Comparison of ENCODE assay signal across 10 mouse cellular contexts in genomic region chr1:125755335-125755996, GRCm38 (mm10).
DNase-seq lines count a peak whose midpoint lies in the region; ATAC-seq lines count a peak whose summit lies in the region.
"Had no signal": no experiment of that assay in that cellular context is flagged by ENCODE, and none has a peak within 500 bp of the region (broad histone marks: within the 10 kb centered on the region; RNA-seq: fewer than 3 reads in every experiment).

No protein-coding gene starts in this region.

- 0 out of 2 replicates have a peak, but pooled peaks have one; percentile 34 for ATAC-seq in embryonic facial prominence, embryonic 11.5 days (replicated peaks; ENCODE audit: insufficient number of reproducible peaks, low FRiP score, low TSS enrichment, low read depth)
- ATAC-seq in megakaryocyte-erythroid progenitor cell, adult 5-6 weeks (replicated peaks; ENCODE audit: low FRiP score, low TSS enrichment, poor library complexity, severe bottlenecking) = no peak
- no peak for ATAC-seq in CD4-positive, CD25-positive, alpha-beta regulatory T cell, adult 4 months

- H3K27ac ChIP-seq in embryonic facial prominence, embryonic 11.5 days (replicated peaks; ENCODE audit: low read depth, low read length) = no peak overlapping the region

- no peak overlapping the region for H3K9ac ChIP-seq in embryonic facial prominence, embryonic 11.5 days (replicated peaks; ENCODE audit: low read length)

- DNase-seq in embryonic facial prominence, embryonic 11.5 days (ENCODE audit: low spot score) = no peak
- DNase-seq in kidney, adult 18-20 months = peak; percentile 6
- peak; percentile 23 to 36 for DNase-seq in kidney, postnatal 4 days
- DNase-seq in lung, postnatal 4 days = peak; percentile 47 to 64
- no peak for DNase-seq in right cerebral cortex, postnatal 14 days
- DNase-seq: cerebellum, adult 11 months had no signal

- no peak overlapping the region for H3K4me3 ChIP-seq in embryonic facial prominence, embryonic 11.5 days (ENCODE audit: low read depth, low read length)
- H3K4me3 ChIP-seq: erythroblast, embryonic 14.5 days; megakaryocyte, embryonic 14.5 days had no signal

- H3K4me2 ChIP-seq in embryonic facial prominence, embryonic 11.5 days (ENCODE audit: low read depth, low read length) = no peak overlapping the region

- no peaks in the 10 kb centered on the region for H3K36me3 ChIP-seq in embryonic facial prominence, embryonic 11.5 days (replicated peaks; ENCODE audit: control insufficient read depth, insufficient read depth, low read depth, low read length)

- H3K27me3 ChIP-seq in embryonic facial prominence, embryonic 11.5 days (ENCODE audit: control insufficient read depth, insufficient read depth, low read length) = no peaks in the 10 kb centered on the region
- H3K27me3 ChIP-seq: megakaryocyte, embryonic 14.5 days had no signal

- 87% methylated on average over 4 of the region's 4 CpGs for WGBS in embryonic facial prominence, embryonic 11.5 days

- H3K9me3 ChIP-seq in embryonic facial prominence, embryonic 11.5 days (replicated peaks; ENCODE audit: control insufficient read depth, low read length) = no peaks in the 10 kb centered on the region

- H3K4me1 ChIP-seq in embryonic facial prominence, embryonic 11.5 days (ENCODE audit: control insufficient read depth, insufficient read depth, low read length) = no peaks in the 10 kb centered on the region
- H3K4me1 ChIP-seq: megakaryocyte, embryonic 14.5 days had no signal

Comparison
In these comparisons a context has a peak if more than half of its experiments do, and no peak if none do; other contexts are left out.
1. DNase-seq: peak in kidney, adult 18-20 months (single experiment), kidney, postnatal 4 days (2 of 2) and lung, postnatal 4 days (2 of 2); none in embryonic facial prominence, embryonic 11.5 days (single experiment) and right cerebral cortex, postnatal 14 days (single experiment).